Mouse (Mus musculus) stomach, embryonic 15.5 days (tissue): ENCODE data around the gene Tti1. TPM values are rescaled to one million over a fixed set of nuclear protein-coding genes. Genes with fewer than 3 reads are reported as not detected.

ENCODE experiments used
- polyA plus RNA-seq: library from polyadenylated mRNA; unstranded; fragments of >200 nt; fragmentation: Nextera tagmentation; extraction: Ambion mirVana; gene quantifications from 2 replicates; pipeline ENCODE4 v1.2.1, GENCODE M21; 2015

Tti1 gene
- polyA plus RNA-seq, 1 experiment from 2014 or later: 18.2 TPM

Other genes starting within 250 kb of the Tti1 start
- 0.28 and 0.53 TPM in 2 replicates for gene Vstm2l, start 113.8 kb downstream of the Tti1 start, polyA plus RNA-seq
- gene Rprd1b, start 64 bp upstream of the Tti1 start, polyA plus RNA-seq: 40.7 and 41.2 TPM in 2 replicates
- 91.7 and 93.1 TPM in 2 replicates for gene Tgm2, start 118.0 kb upstream of the Tti1 start, polyA plus RNA-seq
- 3.8 TPM in 2 replicates for gene D630003M21Rik, start 200.8 kb upstream of the Tti1 start, polyA plus RNA-seq
- not detected in 2 replicates for gene Bpi, start 229.7 kb upstream of the Tti1 start, polyA plus RNA-seq